Mouse (Mus musculus): ENCODE results near the gene Fuz.

GRCm38 (mm10) chr7:44857042-44857552, 38.8 kb upstream of the Fuz start, which contains the start of gene Pnkp:
- TF ChIP-seq CTCF (IDR thresholded peaks at IDR 0.05; ENCODE audit: control insufficient read depth, insufficient read depth, insufficient read length) (no peak), MYOG (IDR thresholded peaks at IDR 0.05; ENCODE audit: control insufficient read depth, extremely low read depth, insufficient read length) (no peak), MYOD1 (IDR thresholded peaks at IDR 0.05; ENCODE audit: control insufficient read depth, insufficient read length, low read depth) (no peak)

Measured in C2C12 (cell line).